Mouse (Mus musculus) gastrocnemius, adult 8-10 months (tissue): Measurements from ENCODE around the gene Atp6v1e1. TPM values are rescaled to one million over a fixed set of nuclear protein-coding genes. Genes with fewer than 3 reads are reported as not detected.
"Not testable (repeated sequence)": the region's sequence is repeated elsewhere in the genome, so short reads cannot be mapped to it uniquely, and the experiment has no call there.

Experiments
- DNase-seq, 2 experiments: peaks; one replicate each; pipeline ENCODE4 v3.0.0; 2022; ENCODE audit warnings: low spot score in 2 of 2
- total RNA-seq, 4 experiments: library from RNA; stranded (reverse); gene quantifications; 2 replicates each; pipeline ENCODE4 v1.2.4; 2022

Gene Atp6v1e1
- 100 to 1,000 TPM; 124 to 134 (median 132) TPM for total RNA-seq

- peak; percentile 74 to 87 for DNase-seq
These were observed at the start of gene Atp6v1e1 for GRCm38 (mm10) chr6:120822307-120822928. Gene Atp6v1e1 (minus strand): TSS chr6:120822793.

GRCm38 (mm10) chr6:120871286-120871685, 48.7 kb upstream of the Atp6v1e1 start:
- no peak for DNase-seq

GRCm38 (mm10) chr6:120868824-120869223, 46.2 kb upstream of the Atp6v1e1 start:
- no peak for DNase-seq

GRCm38 (mm10) chr6:120866051-120866814, 43.6 kb upstream of the Atp6v1e1 start:
- DNase-seq, result no peak

GRCm38 (mm10) chr6:120860079-120860478, 37.5 kb upstream of the Atp6v1e1 start:
- DNase-seq, result no peak

- no peak for DNase-seq
These were observed 35.7 kb upstream of the Atp6v1e1 start for GRCm38 (mm10) chr6:120858217-120858711.

GRCm38 (mm10) chr6:120854413-120854812, 31.8 kb upstream of the Atp6v1e1 start:
- DNase-seq, result no peak

- DNase-seq, result not testable (repeated sequence)
These were observed 28.1 kb upstream of the Atp6v1e1 start for GRCm38 (mm10) chr6:120850720-120851119.

GRCm38 (mm10) chr6:120841754-120842153, 19.2 kb upstream of the Atp6v1e1 start:
- DNase-seq, result no peak

- no peak for DNase-seq
These were observed 17.7 kb upstream of the Atp6v1e1 start for GRCm38 (mm10) chr6:120840258-120840657.

GRCm38 (mm10) chr6:120837152-120837530, 14.5 kb upstream of the Atp6v1e1 start:
- no peak for DNase-seq

GRCm38 (mm10) chr6:120836389-120837151, 14.0 kb upstream of the Atp6v1e1 start:
- peak in 1 of 2 experiments; percentile 14 for DNase-seq

- DNase-seq, result peak; percentile 97 to 98
These were observed 13.1 kb upstream of the Atp6v1e1 start, which contains the start of gene Bcl2l13 for GRCm38 (mm10) chr6:120835474-120836374. Gene Bcl2l13 (plus strand): TSS chr6:120836212.

- DNase-seq, result no peak
These were observed 12.3 kb upstream of the Atp6v1e1 start for GRCm38 (mm10) chr6:120834766-120835321.

- DNase-seq, result no peak
These were observed 9.5 kb upstream of the Atp6v1e1 start for GRCm38 (mm10) chr6:120832097-120832496.

GRCm38 (mm10) chr6:120830866-120831608, 8.4 kb upstream of the Atp6v1e1 start:
- DNase-seq, result no peak

- DNase-seq, result no peak
These were observed 7.5 kb upstream of the Atp6v1e1 start for GRCm38 (mm10) chr6:120830056-120830455.

- DNase-seq, result no peak
These were observed 483 bp upstream of the Atp6v1e1 start for GRCm38 (mm10) chr6:120822937-120823614.

- no peak for DNase-seq
These were observed 878 bp downstream of the Atp6v1e1 start for GRCm38 (mm10) chr6:120821715-120822114.
